Mouse (Mus musculus): ENCODE results near the gene H13. TPM values are rescaled to one million over a fixed set of nuclear protein-coding genes. Genes with fewer than 3 reads are reported as not detected.
A peak's percentile ranks its signal among the peaks of the same experiment; 100 is the strongest.
"Not testable (repeated sequence)": the region's sequence is repeated elsewhere in the genome, so short reads cannot be mapped to it uniquely, and the experiment has no call there.

H13 gene
- polyA plus RNA-seq, 1 experiment from 2014 or later: 159 TPM

DNA sequence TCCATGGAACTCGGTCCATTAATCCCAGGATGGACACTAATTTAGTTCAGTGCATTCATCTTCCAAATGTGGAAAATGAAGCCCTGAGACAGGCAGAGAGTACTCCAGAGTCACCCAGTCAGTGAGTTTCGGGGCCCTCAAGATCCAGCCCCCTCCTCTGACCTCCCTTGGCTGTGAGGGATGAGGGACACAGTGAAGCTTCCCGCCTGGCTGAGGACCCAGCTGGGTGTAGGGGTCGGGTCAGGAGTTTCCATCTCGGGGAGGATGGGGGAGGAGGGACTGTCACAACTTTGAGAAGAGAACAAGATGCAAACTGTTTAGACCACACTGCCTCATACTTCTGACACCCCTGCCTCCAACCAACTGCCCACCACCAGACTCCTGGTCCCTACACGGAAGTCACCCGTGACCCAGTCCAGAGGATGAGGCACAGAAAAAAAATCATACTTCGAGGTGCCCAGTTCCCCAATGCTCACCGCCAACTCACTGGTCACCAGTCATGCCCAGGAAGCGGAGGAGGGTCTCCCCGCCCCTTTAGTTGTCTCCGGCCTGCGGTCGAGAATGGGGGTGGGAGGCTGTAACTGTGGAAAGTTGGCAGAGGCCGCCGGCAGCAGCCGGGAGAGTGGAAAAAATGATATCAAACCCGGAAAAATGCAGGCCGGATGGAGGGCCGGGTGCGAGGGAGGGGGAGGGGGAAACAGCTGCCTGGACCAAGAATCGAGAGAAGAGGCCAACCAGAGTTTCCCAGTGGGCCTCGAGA, 32.8 kb upstream of the H13 start:
- no peaks in the 10 kb centered on the region for H3K27me3 ChIP-seq
- H3K27ac ChIP-seq (replicated peaks): no peak overlapping the region
- no peaks in the 10 kb centered on the region for H3K36me3 ChIP-seq
- no peaks in the 10 kb centered on the region for H3K9me3 ChIP-seq
- peaks cover 4% of the 10 kb centered on the region; the same call in 1 of the 2 replicates for H3K4me1 ChIP-seq
- H3K4me3 ChIP-seq: no peak overlapping the region
- ATAC-seq (replicated peaks): no peak
- H3K4me2 ChIP-seq (replicated peaks): no peak overlapping the region
- 80% methylated on average over 23 of the region's 23 CpGs for WGBS
- no peak overlapping the region for H3K9ac ChIP-seq (replicated peaks)

DNA sequence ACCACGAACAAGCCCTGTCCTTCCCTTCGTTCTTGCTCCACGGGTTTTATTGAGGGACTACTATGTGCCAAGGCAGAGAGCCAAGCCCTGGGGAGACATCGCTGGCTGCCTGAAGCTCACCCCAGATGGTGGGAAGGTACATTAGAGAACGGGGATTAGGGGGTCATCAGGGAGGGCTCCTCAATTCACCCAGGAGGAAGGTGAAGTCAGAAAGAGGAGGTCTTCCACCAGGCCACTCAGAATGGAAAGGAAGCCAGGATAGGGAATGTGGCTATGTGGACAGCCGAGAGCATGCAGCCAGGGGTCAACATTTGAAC, 32.3 kb upstream of the H13 start:
- Histone ChIP-seq H3K9ac (replicated peaks) (no peak overlapping the region), H3K27me3 (no peaks in the 10 kb centered on the region), H3K4me3 (no peak overlapping the region), H3K9me3 (no peaks in the 10 kb centered on the region), H3K4me2 (replicated peaks) (no peak overlapping the region), H3K27ac (replicated peaks) (no peak overlapping the region), H3K4me1 (peaks cover 4% of the 10 kb centered on the region; the same call in 1 of the 2 replicates), H3K36me3 (no peaks in the 10 kb centered on the region)
- WGBS: 88% methylated on average over 6 of the region's 6 CpGs
- no peak for ATAC-seq (replicated peaks)

DNA sequence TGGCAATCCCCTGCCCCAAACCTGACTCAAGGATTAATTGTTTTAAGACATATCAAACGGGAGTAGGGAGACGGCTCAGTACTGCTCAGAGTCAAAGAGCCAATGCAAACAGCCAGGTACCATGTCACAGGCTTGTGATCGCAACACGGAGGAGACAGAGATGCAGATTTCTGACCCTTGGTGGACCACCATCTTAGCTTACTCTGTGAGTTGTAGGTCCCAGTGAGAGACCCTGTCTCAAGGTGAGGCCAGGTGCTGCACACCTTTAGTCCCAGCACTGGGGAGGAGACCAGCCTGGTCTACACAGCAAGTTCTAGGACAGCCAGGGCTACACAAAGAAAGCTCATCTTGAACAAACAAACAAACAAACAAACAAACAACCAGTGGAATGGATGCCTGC, 31.9 kb upstream of the H13 start:
- H3K27me3 ChIP-seq: no peaks in the 10 kb centered on the region

DNA sequence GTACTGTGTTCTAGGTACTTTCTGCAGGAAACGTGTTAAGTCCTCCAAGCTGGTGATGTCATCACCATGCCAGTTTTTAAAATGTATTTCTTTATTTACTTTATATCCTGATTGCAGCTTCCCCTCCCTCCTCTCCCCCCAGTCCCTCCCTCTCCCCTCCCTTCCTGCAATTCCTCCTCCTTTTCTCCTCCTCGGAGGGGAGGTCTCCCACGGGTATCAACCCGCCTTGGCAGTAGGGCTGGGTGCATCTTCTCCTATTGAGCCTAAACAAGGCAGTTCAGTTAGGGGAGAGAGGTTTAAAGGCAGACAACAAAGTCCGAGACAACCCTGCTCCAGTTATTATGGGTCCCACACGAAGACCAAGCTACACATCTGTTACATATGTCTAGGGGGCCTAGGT, 30.4 kb upstream of the H13 start:
- WGBS: 65% methylated on average over 6 of the region's 6 CpGs
- Histone ChIP-seq H3K27me3 (no peaks in the 10 kb centered on the region), H3K36me3 (no peaks in the 10 kb centered on the region)

More for the DNA sequence above, 31.9 kb upstream of the H13 start:
- Histone ChIP-seq H3K4me1 (peaks cover 4% of the 10 kb centered on the region; the same call in 1 of the 2 replicates), H3K27ac (replicated peaks) (no peak overlapping the region), H3K9me3 (no peaks in the 10 kb centered on the region), H3K4me2 (replicated peaks) (no peak overlapping the region), H3K4me3 (no peak overlapping the region), H3K9ac (replicated peaks) (no peak overlapping the region), H3K36me3 (no peaks in the 10 kb centered on the region)
- WGBS: 97% methylated on average over 4 of the region's 4 CpGs
- no peak for ATAC-seq (replicated peaks)

DNA sequence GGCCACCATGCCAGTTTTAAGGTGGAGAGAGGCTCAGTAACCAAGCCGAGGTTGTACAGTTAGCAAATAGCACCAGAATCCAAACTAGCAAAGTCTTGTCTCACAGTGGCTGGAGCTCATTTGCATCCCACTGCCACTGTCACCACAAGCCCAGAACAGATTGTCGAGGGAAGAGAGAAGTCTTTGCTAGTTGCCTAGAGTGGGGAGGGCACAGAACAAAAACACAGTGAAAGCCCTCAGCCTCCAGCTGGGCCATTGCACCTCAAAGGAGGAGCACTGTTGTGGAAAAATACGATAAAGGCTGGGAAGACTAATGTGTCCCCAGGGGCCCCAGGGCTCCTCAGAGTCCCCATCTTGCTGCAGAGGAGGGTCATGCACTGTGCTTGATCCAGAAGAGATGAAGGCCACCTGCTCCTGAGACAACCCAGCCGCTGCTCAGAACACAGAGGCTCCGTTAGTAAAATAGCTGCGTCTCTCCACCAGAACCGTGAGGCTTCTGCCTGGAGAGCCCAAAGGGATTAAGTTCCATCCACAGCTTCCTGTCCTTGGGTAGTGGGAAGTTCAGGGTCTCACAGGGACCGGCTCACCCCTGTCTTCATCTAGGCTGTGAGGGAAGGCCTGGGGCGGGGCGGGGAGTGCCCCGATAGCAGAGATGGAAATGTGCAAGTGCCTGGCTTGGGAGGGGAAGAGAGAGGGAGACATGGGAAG, 29.7 kb upstream of the H13 start:
- H3K27ac ChIP-seq (replicated peaks): no peak overlapping the region
- ATAC-seq (replicated peaks): no peak
- no peaks in the 10 kb centered on the region for H3K27me3 ChIP-seq
- H3K4me3 ChIP-seq: no peak overlapping the region
- no peaks in the 10 kb centered on the region for H3K9me3 ChIP-seq
- no peak overlapping the region for H3K4me2 ChIP-seq (replicated peaks)
- 18% methylated on average over 11 of the region's 11 CpGs for WGBS
- no peak overlapping the region for H3K9ac ChIP-seq (replicated peaks)
- H3K36me3 ChIP-seq: no peaks in the 10 kb centered on the region
- peaks cover 4% of the 10 kb centered on the region; the same call in 1 of the 2 replicates for H3K4me1 ChIP-seq

More for the DNA sequence above, 30.4 kb upstream of the H13 start:
- ATAC-seq (replicated peaks): no peak
- no peak overlapping the region for H3K9ac ChIP-seq (replicated peaks)
- no peak overlapping the region for H3K27ac ChIP-seq (replicated peaks)
- H3K4me2 ChIP-seq (replicated peaks): no peak overlapping the region
- no peak overlapping the region for H3K4me3 ChIP-seq
- no peaks in the 10 kb centered on the region for H3K9me3 ChIP-seq
- H3K4me1 ChIP-seq: peaks cover 4% of the 10 kb centered on the region; the same call in 1 of the 2 replicates

DNA sequence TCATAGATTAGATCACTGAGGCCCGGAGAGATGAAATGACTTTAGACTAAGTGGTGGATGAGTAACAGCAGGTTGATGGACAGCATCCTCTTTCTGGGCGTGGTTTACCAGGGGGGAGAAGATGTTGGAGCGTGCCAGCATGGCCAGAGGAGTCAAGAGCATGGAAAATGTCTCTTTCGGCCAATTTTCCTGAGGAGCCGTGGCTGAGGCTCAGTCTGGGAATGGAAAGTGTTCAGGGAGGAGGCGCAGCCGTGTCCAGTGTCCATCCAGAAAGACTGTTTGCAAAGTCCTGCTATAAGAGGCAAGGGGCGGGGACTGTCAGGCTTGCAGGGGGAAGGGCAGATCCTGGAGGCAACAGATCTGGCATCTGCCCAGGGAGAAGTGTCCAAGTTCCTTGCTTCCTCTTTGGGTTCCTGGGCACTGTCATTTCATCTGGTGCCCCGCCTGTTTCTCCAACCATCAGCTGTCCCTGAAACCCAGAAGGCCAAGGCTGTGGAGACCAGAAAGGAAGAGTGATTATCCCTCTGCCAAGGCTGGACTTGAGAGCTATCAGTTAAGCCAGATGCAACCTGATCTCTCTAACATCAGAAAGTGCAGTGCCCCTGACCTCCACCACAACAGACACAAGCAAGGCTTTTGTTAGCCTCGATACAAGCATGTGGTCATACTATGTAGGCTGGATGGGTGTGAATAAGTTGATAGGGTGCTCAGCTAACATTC, 16.2 kb upstream of the H13 start:
- Histone ChIP-seq H3K36me3 (no peaks in the 10 kb centered on the region), H3K4me2 (replicated peaks) (no peak overlapping the region), H3K9ac (replicated peaks) (no peak overlapping the region), H3K27ac (replicated peaks) (peak overlapping the region; percentile 91; the same call in 1 of the 2 replicates), H3K9me3 (no peaks in the 10 kb centered on the region), H3K4me3 (no peak overlapping the region), H3K4me1 (peaks cover 16% of the 10 kb centered on the region), H3K27me3 (no peaks in the 10 kb centered on the region)
- ATAC-seq (replicated peaks): no peak
- 83% methylated on average over 10 of the region's 10 CpGs for WGBS

DNA sequence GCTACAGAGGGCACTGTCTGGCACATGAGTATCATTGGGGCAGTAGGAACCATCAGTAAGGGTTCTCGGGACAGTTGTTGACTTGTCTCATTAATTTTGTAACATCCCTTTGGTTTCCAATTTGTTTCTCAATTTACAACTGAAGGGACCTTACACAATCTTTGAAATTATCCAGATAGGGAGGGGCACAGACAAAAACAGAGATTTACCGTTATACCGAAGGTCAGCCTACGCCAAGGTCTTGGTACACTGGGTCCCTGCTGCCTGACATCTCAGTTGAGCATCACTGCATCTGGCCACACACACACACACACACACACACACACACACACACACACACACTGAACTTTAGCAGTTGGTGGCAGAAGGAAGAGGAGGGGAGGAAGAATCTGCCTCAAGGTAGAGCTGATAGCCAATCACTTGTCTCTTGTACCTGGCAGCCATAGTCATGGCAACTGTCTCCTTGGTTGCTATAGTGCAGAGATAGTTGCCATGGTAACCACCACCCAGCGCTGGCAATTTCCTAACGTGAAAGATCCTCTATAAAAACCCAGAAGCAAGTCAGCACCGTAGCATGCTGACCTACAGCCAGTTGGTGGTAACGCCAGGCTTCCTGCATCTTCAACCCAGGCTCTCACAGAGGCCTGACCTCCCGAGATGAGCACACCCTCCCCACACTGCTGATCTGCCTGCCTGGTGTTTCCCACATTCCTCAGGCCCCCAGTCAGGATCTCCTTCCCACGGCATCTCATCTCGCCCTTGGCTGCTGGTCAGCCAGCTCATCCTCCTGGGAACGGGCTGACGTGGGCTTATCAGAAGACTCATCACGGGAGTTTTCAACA, 15.2 kb upstream of the H13 start:
- 47% methylated on average over 14 of the region's 14 CpGs for WGBS
- ATAC-seq (replicated peaks): peak; percentile 92
- no peaks in the 10 kb centered on the region for H3K36me3 ChIP-seq
- H3K4me2 ChIP-seq (replicated peaks): peak overlapping the region; percentile 34
- no peaks in the 10 kb centered on the region for H3K27me3 ChIP-seq
- H3K27ac ChIP-seq (replicated peaks): peak overlapping the region; percentile 91
- H3K9ac ChIP-seq (replicated peaks): 0 out of 2 replicates have a peak overlapping the region, but pooled peaks have one; percentile 13
- H3K4me3 ChIP-seq: 0 out of 2 replicates have a peak overlapping the region, but pooled peaks have one; percentile 15
- H3K9me3 ChIP-seq: no peaks in the 10 kb centered on the region
- H3K4me1 ChIP-seq: peaks cover 16% of the 10 kb centered on the region

DNA sequence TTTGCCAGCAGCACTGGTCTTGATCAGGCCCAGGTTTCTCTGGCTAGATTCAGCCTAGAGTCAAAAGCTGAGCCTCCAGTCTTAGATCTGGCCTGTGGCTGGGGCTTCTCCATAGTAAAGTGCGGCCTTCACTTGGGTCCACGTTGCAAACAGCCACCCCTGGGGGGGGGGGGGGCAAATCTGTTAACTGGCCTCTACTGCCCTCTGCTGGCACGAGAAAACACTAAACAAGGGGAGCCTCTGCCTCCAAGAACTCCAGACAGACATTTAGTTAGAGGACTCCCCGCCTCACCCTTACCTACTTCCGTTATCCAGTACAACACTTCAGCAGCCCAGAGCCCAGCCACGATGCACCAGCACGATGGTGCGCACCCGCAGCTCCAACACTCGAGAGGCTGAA, 11.9 kb upstream of the H13 start:
- H3K36me3 ChIP-seq: no peaks in the 10 kb centered on the region
- 64% methylated on average over 10 of the region's 10 CpGs for WGBS
- no peak overlapping the region for H3K9ac ChIP-seq (replicated peaks)
- no peaks in the 10 kb centered on the region for H3K9me3 ChIP-seq
- H3K4me3 ChIP-seq: no peak overlapping the region
- no peaks in the 10 kb centered on the region for H3K27me3 ChIP-seq
- H3K4me1 ChIP-seq: peaks cover 16% of the 10 kb centered on the region
- no peak for ATAC-seq (replicated peaks)
- H3K27ac ChIP-seq (replicated peaks): no peak overlapping the region
- no peak overlapping the region for H3K4me2 ChIP-seq (replicated peaks)

DNA sequence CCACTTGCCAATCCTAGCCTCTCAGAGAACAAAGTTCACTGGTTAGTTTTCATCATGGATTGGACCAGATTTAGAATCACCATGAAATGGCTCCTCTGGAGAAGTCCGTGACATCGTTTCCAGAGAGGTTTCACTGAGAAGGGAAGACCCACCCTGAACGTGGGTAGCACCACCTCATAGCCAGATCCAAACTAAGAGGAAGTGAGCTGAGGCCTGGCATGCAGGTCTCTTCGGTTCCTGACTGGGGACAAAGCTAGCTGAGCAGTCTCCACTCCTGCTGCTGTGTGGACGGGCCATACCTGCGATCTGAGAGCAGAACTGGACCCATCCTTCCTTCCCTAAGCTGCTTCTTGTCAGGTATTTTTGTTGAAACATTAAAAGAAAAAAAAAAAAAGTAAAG, 8.1 kb upstream of the H13 start:
- Histone ChIP-seq H3K9ac (replicated peaks) (no peak overlapping the region), H3K9me3 (no peaks in the 10 kb centered on the region), H3K4me3 (no peak overlapping the region), H3K27ac (replicated peaks) (no peak overlapping the region), H3K4me2 (replicated peaks) (no peak overlapping the region), H3K36me3 (no peaks in the 10 kb centered on the region), H3K4me1 (no peaks in the 10 kb centered on the region), H3K27me3 (no peaks in the 10 kb centered on the region)
- WGBS: 85% methylated on average over 6 of the region's 6 CpGs
- no peak for ATAC-seq (replicated peaks)

DNA sequence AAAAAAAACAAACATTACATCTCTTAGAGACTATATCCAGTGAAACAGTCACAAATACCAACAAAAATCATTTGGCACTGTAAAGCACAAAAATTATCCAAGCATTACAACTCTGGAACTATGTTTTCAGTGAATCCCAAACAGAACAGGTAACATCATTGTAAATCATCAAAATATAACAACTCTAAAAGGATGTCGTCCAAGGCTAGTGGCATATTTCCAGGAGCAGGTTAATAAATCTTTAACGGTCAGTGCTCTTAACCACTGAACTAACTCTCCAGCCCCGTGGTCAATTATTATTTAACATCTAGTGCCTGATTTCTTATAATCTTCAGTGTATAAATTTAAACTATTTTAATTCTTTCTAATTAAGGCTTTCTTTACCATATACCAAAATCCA, 3.1 kb upstream of the H13 start:
- not testable (repeated sequence) for H3K27ac ChIP-seq (replicated peaks); H3K4me3 ChIP-seq; H3K27me3 ChIP-seq; ATAC-seq (replicated peaks); H3K9ac ChIP-seq (replicated peaks); H3K4me2 ChIP-seq (replicated peaks); H3K36me3 ChIP-seq; H3K9me3 ChIP-seq
- WGBS: 81% methylated on average over 3 of the region's 3 CpGs
- peaks cover 11% of the 10 kb centered on the region for H3K4me1 ChIP-seq

DNA sequence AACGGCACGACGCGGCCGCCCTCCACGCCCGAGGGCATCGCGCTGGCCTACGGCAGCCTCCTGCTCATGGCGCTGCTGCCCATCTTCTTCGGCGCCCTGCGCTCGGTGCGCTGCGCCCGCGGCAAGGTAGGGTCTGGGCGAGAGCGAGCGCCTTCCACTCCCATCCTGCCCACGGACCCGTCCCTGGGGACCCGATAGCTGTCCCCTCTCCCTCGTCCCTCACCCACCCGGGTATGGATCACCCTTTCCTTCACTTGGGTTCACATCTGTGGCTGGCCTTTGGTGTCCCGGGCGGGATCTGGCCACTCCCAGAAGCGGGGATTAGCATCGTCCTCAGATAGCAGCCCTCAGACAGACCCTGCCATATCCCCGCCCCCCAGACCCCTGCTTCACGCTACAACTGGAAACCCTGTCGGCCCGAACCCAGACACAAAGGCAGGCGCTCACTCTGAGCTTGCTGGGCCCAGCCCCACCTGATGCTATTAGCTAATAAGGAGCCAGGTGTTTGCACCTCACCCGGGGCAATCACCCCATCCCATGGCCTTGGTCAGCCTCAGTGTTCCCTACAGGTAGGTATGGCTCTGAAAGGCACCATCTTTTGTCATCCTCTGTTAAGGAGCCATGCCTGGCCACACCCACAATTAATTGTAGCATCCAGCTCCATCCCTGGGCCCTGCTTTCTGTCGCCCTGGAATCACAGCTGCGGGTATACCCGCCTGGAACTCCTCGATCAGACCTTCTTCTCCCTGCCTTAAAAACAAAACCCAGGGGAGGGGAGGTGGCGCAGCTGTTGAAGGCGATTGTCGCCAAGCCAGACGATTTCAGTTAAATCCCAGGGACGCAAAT, 601 bp downstream of the H13 start:
- Histone ChIP-seq H3K4me1 (peaks cover 42% of the 10 kb centered on the region), H3K4me3 (peak overlapping the region; percentile 77), H3K9ac (replicated peaks) (peak overlapping the region; percentile 83), H3K27me3 (no peaks in the 10 kb centered on the region), H3K36me3 (peaks cover 16% of the 10 kb centered on the region), H3K9me3 (no peaks in the 10 kb centered on the region), H3K4me2 (replicated peaks) (peak overlapping the region; percentile 90), H3K27ac (replicated peaks) (peak overlapping the region; percentile 96)
- ATAC-seq (replicated peaks): peak; percentile 74
- under 1% methylated on average over 45 of the region's 46 CpGs for WGBS

Measured in forebrain, embryonic 15.5 days (tissue).